Mouse (Mus musculus) embryonic facial prominence, embryonic 10.5 days (tissue): Measurements from ENCODE around the gene Faap100. TPM values are rescaled to one million over a fixed set of nuclear protein-coding genes. Genes with fewer than 3 reads are reported as not detected.

Experiments used
- DNase-seq: peaks from one replicate; pipeline ENCODE4 v3.0.0-alpha.2; 2017; ENCODE audit warnings: low spot score
- H3K27ac ChIP-seq: fragments of 300-500 bp; sonication (generic); replicated peaks from 2 replicates; pipeline ENCODE4 v1.5.1; 2016; ENCODE audit warnings: mild to moderate bottlenecking
- H3K27me3 ChIP-seq: fragments of 300-500 bp; sonication (generic); replicated peaks from 2 replicates; pipeline ENCODE4 v1.6.1; 2016; ENCODE audit warnings: low read depth, mild to moderate bottlenecking; ENCODE audit not compliant: poor library complexity, severe bottlenecking
- H3K36me3 ChIP-seq: fragments of 300-500 bp; sonication (generic); replicated peaks from 2 replicates; pipeline ENCODE4 v1.6.1; 2016; ENCODE audit warnings: mild to moderate bottlenecking, moderate library complexity
- H3K4me1 ChIP-seq: fragments of 300-500 bp; sonication (generic); 2 replicates; pipeline ENCODE4 v1.6.1; 2016
- H3K4me3 ChIP-seq: fragments of 300-500 bp; sonication (generic); 2 replicates; pipeline ENCODE4 v1.5.1; 2016; ENCODE audit warnings: mild to moderate bottlenecking, moderate library complexity
- H3K9me3 ChIP-seq: fragments of 300-500 bp; sonication (generic); 2 replicates; pipeline ENCODE4 v1.6.1; 2016; ENCODE audit warnings: mild to moderate bottlenecking
- WGBS: fragments of 180-500 bp; shearing (Covaris S2); methylation state at CpG from one replicate; pipeline ENCODE4 v1.1.7; 2016; 5-methylcytosine and 5-hydroxymethylcytosine counted together
- polyA plus RNA-seq: library from polyadenylated mRNA; unstranded; fragments of >200 nt; fragmentation: Nextera tagmentation; extraction: Ambion mirVana; gene quantifications from 2 replicates; pipeline ENCODE4 v1.2.1, GENCODE M21; 2016

Gene Faap100
- polyA plus RNA-seq, 1 experiment from 2014 or later = 38.3 TPM

DNA sequence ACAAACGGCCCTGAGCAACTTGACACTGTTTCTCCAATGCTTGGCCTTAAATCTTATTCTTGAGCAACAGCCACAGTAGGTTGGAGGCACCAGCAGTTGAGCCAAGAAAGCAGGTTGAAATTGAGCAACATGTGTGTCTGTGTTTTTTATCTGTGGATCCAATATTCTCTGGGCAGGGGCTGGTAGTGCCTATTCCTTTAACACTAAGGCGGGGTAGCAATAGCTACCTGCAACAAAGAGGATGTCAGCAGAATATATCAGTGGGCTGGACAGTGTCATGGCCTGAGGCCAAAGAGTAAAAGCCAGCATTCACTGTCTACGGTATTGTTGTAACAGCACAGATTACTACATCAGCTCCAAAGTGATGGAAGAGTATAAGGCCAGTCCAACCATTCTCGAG lies 17.1 kb upstream of the Faap100 start:
- 88% methylated on average over 4 of the region's 4 CpGs for WGBS
- no peak for DNase-seq
- no peak overlapping the region for H3K27ac ChIP-seq
- H3K4me3 ChIP-seq = no peak overlapping the region
- H3K9me3 ChIP-seq = no peaks in the 10 kb centered on the region
- no peaks in the 10 kb centered on the region for H3K4me1 ChIP-seq
- H3K36me3 ChIP-seq = peaks cover 93% of the 10 kb centered on the region
- H3K27me3 ChIP-seq = no peaks in the 10 kb centered on the region

DNA sequence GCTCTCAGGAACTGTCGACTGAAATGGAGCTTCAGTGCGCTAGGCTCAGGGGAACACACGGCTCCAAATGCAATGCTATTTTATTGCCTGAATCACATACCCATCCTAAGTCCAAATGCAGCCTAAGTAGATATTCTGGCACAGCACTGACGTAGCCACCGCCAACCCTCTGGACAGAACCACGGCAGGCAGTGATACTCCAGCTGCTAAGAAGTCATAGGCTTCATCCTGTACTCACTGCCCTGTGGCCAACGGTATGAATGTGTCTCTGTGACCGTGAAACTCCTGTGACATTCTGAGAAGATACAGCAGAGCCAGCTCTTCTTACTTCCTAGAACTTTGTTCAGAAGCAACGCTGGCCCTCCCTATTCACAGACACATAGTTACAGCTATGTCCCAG lies 10.0 kb upstream of the Faap100 start:
- H3K36me3 ChIP-seq = peaks cover 85% of the 10 kb centered on the region
- 94% methylated on average over 9 of the region's 9 CpGs for WGBS
- no peaks in the 10 kb centered on the region for H3K9me3 ChIP-seq
- no peaks in the 10 kb centered on the region for H3K27me3 ChIP-seq
- no peaks in the 10 kb centered on the region for H3K4me1 ChIP-seq
- H3K27ac ChIP-seq = no peak overlapping the region
- no peak overlapping the region for H3K4me3 ChIP-seq
- no peak for DNase-seq

DNA sequence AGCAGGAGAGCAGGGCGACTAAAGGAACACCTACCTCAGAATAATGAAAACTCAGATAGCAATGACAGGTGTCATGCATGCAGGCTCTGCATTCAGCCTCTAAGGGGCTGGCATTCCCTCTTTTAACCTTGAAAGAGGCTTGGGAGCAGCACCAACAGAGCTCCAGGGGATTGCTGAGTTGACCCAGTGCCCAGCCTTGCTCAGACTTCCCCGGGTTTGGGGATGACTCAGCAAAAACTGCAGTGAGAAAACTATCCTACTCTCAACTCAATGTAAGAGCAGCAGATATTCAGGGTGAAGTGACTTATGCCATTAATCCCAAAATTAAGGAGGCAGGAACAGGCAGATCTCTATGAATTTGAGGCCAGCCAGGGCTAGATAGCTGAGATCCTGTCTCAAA lies 8.6 kb upstream of the Faap100 start:
- Histone ChIP-seq H3K4me1 (no peaks in the 10 kb centered on the region), H3K36me3 (peaks cover 85% of the 10 kb centered on the region), H3K27ac (no peak overlapping the region), H3K4me3 (no peak overlapping the region), H3K27me3 (no peaks in the 10 kb centered on the region), H3K9me3 (no peaks in the 10 kb centered on the region)
- DNase-seq = no peak
- WGBS = 78% methylated on average over 2 of the region's 2 CpGs

DNA sequence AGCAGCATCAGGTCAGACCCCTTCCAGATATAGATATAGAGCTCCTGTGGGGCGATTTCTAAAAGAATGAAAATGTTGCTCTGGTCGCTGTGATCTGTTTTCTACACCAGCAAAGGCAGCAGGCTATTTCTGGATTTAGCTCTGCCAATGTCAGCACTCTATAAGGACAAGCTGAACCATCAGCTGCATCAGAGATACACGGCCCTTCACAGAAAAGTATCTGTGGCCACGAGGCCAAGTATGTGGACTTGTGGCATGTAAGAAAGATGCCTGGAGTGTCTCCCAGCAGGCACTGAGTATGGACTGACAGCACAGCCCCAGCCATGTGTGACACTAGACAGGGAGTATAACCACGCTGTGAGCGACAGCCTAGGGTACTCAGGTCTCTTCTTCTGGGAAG lies 8.1 kb upstream of the Faap100 start:
- Histone ChIP-seq H3K36me3 (peaks cover 85% of the 10 kb centered on the region), H3K4me3 (no peak overlapping the region), H3K9me3 (no peaks in the 10 kb centered on the region), H3K27me3 (no peaks in the 10 kb centered on the region), H3K4me1 (no peaks in the 10 kb centered on the region), H3K27ac (no peak overlapping the region)
- WGBS = 94% methylated on average over 6 of the region's 6 CpGs
- no peak for DNase-seq

DNA sequence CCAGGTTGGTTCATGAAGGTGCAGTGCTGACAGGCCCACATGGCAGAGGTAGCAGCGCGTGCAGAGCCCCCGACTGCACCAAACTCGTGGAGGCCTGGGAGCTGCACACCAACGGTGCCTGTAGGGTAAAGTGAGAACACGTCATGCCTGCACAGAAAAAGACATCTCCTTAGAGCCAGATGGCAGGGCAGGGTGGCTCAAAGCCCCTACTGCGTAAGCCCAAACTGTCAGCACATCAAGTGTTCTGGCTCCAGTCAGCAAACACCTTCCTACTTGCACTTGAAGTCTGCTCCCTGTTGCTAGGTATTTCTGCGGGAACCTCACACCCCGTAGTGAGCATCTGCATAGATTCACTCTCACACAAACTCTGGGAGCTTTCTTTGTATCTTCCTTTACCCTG lies 3.9 kb upstream of the Faap100 start:
- WGBS = 94% methylated on average over 9 of the region's 9 CpGs

DNA sequence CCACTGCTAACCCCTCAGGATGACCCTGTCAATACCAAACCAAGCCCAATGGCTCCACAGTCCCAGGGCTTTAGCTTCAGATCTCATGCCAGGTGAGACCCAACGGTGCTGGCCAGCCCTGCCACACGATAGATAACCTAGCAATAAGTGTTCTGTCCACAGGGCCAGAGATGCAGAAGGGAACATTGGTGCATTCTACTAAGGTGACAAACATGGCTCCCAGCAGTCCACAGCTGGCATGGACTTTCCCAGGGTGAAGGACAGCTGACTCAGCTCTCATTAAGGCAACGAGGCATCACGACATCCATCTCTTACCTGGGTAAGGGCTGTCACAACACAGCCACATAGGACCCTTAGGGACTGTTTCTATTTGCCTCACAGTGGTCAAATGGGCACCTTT lies 2.6 kb upstream of the Faap100 start:
- no peak overlapping the region for H3K4me3 ChIP-seq
- H3K27ac ChIP-seq = no peak overlapping the region
- no peaks in the 10 kb centered on the region for H3K9me3 ChIP-seq
- no peaks in the 10 kb centered on the region for H3K27me3 ChIP-seq
- H3K4me1 ChIP-seq = peaks cover 28% of the 10 kb centered on the region
- peaks cover 77% of the 10 kb centered on the region for H3K36me3 ChIP-seq
- DNase-seq = no peak
- WGBS = 96% methylated on average over 4 of the region's 4 CpGs

More for the DNA sequence above, 3.9 kb upstream of the Faap100 start:
- Histone ChIP-seq H3K4me1 (peaks cover 19% of the 10 kb centered on the region), H3K27ac (no peak overlapping the region), H3K9me3 (no peaks in the 10 kb centered on the region), H3K36me3 (peaks cover 76% of the 10 kb centered on the region), H3K27me3 (no peaks in the 10 kb centered on the region), H3K4me3 (no peak overlapping the region)
- DNase-seq = no peak

DNA sequence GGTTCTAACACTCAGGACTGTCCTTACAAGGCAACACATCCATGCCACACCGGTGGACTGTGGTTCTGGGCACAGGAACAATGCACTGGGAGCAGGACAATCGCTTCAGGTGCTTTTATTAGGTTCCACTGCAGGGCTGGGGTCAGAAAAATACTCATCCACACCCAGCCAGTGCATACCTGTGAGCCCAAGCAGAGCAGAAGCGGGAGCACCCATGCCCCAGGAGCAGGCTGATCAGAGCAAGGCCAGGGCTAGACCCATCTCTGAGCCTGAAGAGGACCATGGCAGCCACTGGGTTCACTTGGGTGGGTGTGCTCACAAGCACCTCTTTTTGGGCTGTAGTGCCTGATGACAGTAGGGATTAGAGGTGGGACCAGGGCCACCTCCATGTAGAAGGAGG lies 1.7 kb upstream of the Faap100 start:
- no peak for DNase-seq
- 95% methylated on average over 3 of the region's 3 CpGs for WGBS
- H3K36me3 ChIP-seq = peaks cover 77% of the 10 kb centered on the region

DNA sequence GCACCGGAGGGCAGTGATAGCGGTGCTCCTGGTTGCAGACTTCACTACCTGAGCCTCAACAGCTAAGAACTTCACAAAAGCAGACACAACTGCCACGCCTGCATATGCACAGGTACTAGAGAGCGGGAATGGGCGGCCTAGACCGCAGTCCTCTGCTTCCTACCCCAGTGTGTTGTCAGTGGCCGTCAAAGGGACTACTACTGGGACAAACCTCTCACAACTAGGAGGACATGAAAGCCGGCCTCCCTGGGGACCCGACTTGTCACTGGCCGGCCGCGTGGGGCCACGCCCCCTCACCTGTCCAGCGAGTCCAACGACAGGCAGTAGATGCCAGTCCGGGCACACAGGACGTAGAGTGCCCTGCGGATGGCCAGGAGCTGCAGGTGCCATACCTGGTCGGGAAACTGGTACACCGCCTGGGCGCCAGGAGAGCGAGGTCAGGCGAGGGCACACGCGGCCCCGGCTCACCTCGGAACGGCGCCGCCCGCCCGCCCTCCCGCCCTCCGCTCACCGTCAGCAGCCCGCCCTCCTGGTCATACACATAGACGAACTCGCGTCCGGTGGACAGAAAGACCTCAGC lies 443 bp downstream of the Faap100 start:
- H3K27ac ChIP-seq = peak overlapping the region; percentile 77
- peaks cover 77% of the 10 kb centered on the region for H3K36me3 ChIP-seq
- 4% methylated on average over 40 of the region's 40 CpGs for WGBS
- peaks cover 28% of the 10 kb centered on the region for H3K4me1 ChIP-seq
- peak overlapping the region; percentile 95 for H3K4me3 ChIP-seq
- H3K9me3 ChIP-seq = no peaks in the 10 kb centered on the region
- DNase-seq = peak; percentile 61
- H3K27me3 ChIP-seq = no peaks in the 10 kb centered on the region

More for the DNA sequence above, 1.7 kb upstream of the Faap100 start:
- no peaks in the 10 kb centered on the region for H3K9me3 ChIP-seq
- peaks cover 28% of the 10 kb centered on the region for H3K4me1 ChIP-seq
- H3K27me3 ChIP-seq = no peaks in the 10 kb centered on the region
- H3K27ac ChIP-seq = no peak overlapping the region
- H3K4me3 ChIP-seq = 0 out of 2 replicates have a peak overlapping the region, but pooled peaks have one; percentile 11

DNA sequence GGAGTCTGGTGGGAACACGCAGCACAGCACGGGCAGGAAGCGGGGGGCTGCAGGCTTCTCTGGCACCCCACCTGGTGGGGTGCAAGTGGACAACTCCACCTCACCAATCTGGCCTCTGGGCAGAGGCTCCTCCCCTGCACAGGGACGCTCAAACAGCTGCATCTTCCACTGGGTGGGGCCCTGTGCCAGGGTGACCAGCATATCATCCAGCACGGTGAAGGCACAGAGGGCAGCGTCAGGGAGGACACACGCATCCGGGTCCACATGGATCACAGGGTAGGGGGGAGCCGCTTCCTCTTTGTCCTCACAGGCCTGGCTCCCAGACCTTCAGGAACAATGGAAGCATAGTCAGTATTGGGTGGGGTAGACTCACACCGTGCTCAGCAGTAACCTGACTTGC lies 1.2 kb downstream of the Faap100 start:
- peak overlapping the region; percentile 95 for H3K4me3 ChIP-seq
- no peaks in the 10 kb centered on the region for H3K9me3 ChIP-seq
- H3K27ac ChIP-seq = peak overlapping the region; percentile 77; the same call in 1 of the 2 replicates
- WGBS = 72% methylated on average over 10 of the region's 10 CpGs
- peaks cover 28% of the 10 kb centered on the region for H3K4me1 ChIP-seq
- H3K36me3 ChIP-seq = peaks cover 77% of the 10 kb centered on the region
- no peak for DNase-seq
- no peaks in the 10 kb centered on the region for H3K27me3 ChIP-seq

DNA sequence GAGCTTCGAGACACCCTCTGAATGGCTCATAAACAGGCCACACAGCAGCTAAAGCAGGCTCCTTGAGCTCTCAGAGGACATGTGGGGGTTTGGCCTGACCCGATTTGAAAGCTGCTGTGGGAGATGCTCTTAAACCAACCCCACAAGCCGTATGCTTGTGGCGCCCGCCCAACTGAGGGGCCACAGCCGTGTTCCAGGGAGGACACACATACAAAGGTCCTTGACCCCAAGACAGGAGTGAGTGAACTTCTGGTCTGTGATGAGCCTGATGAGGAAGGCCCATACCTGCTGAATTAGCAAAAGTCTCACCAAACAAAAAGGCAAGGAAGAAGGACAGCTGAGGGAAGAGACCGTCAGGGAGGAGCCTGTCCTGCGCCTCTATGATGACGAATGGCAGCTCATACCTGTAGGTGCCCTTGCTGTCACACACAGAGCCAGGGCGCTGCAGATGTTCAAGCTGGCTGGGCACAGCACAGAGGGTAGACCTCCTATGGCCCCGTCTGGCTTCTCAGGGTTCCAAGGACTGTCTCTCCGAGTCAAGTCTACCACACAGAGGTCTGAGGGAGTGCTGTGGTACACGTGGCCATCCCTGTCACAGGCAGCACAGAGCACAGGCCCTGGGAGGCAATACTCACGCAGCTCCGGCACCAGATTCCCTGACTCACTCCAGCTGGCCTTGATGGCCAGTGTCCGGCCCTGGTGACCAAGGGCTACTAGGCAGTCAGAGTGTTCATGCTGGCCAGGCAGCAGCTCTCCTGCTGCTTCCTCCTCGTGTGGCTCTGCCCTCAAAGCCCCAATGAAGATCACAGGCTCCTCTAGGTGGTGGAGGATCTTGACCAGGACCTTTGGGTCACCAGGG lies 2.0 kb downstream of the Faap100 start:
- Histone ChIP-seq H3K9me3 (no peaks in the 10 kb centered on the region), H3K4me1 (peaks cover 28% of the 10 kb centered on the region), H3K4me3 (0 out of 2 replicates have a peak overlapping the region, but pooled peaks have one; percentile 95), H3K27ac (no peak overlapping the region; the same call in 1 of the 2 replicates), H3K27me3 (no peaks in the 10 kb centered on the region), H3K36me3 (peaks cover 77% of the 10 kb centered on the region)
- no peak for DNase-seq
- 88% methylated on average over 17 of the region's 17 CpGs for WGBS

DNA sequence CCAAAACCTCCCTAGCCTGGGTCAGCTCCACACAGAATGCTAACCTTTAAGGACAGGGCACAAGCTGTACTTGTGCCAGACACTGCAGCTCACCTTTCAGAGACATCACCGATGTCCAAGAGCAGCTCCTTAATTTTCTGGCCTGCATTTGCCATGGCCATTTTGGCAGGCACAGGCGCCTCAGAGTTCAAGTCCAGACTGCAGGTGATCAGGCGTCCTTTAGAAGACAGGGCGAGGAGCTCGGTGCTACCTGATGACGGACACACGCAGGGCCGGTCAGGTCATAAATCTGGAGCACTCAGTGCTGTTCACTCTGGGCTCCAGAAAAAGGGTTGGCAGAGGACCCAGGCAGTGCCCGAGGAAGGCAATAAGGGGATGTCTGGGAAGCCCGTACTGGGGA lies 3.2 kb downstream of the Faap100 start:
- H3K4me3 ChIP-seq = no peak overlapping the region
- WGBS = 96% methylated on average over 10 of the region's 10 CpGs
- no peaks in the 10 kb centered on the region for H3K27me3 ChIP-seq
- H3K36me3 ChIP-seq = peaks cover 77% of the 10 kb centered on the region
- no peak for DNase-seq
- no peaks in the 10 kb centered on the region for H3K9me3 ChIP-seq
- H3K4me1 ChIP-seq = peaks cover 28% of the 10 kb centered on the region
- no peak overlapping the region for H3K27ac ChIP-seq

DNA sequence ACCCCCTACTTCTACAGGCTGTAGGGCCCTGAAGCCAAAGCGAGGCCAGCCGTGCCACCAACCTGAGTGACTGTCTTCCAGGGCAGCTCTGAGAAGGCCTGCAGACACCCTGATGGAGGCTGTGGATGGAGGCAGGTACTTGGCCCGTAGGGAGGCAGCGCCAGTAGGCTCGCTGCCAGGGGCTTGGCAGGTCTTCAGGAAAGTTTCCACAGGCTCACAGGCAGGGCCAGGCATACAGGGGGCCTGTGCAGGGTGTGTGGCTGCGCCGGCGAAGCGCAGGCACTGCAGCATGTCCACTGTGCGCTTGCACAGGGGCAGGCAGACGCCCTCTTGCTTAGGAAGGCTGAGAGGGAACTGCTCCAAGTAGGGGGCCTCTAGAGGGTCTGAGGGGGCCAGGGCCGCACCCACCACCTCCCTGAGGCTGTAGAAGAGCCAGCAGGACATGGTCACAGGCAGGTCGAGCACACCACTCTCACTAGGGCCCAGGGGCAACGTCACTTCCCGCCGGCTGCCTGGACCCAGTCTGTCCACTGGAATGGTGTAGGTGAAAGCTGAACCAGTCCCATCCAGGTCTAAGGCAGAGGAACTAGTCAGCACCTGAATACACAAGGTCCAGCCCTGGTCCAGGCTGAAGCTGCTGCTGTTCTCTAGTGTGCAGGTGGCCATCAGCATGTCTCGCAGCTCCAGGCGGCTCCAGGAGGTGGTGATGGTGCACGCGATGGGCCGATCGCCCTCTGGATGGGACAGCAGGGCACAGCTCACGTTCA lies 4.6 kb downstream of the Faap100 start:
- peaks cover 84% of the 10 kb centered on the region for H3K36me3 ChIP-seq

More for the DNA sequence above, 4.6 kb downstream of the Faap100 start:
- no peak for DNase-seq
- no peaks in the 10 kb centered on the region for H3K9me3 ChIP-seq
- peaks cover 30% of the 10 kb centered on the region for H3K4me1 ChIP-seq
- 91% methylated on average over 23 of the region's 23 CpGs for WGBS
- no peaks in the 10 kb centered on the region for H3K27me3 ChIP-seq
- H3K4me3 ChIP-seq = peak overlapping the region; percentile 26; the same call in 1 of the 2 replicates
- no peak overlapping the region for H3K27ac ChIP-seq
